Mouse (Mus musculus): ENCODE results near the gene Fsip1. TPM values are rescaled to one million over a fixed set of nuclear protein-coding genes. Genes with fewer than 3 reads are reported as not detected.

The Fsip1 gene
- total RNA-seq, 1 experiment from 2014 or later = 0.94 TPM

DNA sequence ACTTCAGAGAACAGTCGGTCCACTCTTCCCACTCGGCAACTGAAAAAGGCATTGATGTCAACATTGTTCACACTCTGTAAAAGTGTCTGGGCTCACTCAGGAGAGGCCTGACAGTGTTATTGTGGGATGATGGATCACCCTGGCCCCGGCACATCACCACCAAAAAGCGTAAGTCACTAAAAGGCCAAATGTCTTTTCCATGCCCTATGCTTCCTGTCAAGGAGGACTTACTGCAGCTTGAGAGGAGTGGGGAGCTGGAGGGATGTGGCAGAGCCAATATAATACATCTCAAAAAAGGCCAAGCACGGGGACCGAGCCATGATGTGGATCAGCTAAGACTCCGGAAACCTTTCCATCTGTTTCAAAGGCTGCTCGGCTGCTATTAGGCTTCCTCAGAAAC, 2.2 kb downstream of the Fsip1 start:
- no peak for DNase-seq

DNA sequence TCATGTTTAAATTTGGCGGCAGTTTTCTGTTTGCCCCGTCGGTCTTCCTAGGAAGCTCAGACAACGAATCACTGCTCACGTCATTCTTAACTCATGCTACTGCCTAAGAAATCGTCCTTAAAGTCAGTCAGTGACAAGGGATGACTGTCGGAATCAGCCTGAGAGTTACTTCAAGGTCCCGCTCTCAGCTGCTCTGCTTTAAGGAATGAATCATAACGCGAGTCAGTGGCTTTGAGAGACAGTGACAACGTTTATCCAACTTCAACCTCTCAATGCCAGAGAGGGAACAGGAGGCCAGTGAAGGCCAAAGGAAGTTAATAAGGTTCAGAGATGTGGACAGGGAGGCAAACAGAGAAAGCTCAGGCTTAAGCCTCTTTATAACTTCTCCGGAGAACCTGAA, 7.8 kb downstream of the Fsip1 start:
- no peak for DNase-seq

DNA sequence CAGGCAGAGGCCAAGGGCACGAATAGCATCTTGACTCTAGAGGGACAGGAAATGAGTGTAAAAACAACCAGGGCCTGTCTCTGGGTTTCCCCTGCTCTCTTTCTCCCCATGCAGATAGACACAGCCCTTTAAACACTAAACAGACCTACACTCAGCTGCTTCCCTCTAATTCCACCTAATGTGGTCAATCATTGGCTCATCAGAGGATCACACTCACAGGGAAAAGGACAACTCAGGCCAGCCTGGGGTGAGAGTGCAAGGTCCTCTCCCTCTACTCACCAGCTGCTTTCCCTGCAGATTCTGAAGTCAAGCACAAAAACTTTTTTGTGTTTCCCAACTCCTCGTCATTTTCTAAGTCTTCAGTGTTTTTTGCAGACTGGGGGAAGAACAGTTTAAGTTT, 8.8 kb downstream of the Fsip1 start:
- no peak for DNase-seq

DNA sequence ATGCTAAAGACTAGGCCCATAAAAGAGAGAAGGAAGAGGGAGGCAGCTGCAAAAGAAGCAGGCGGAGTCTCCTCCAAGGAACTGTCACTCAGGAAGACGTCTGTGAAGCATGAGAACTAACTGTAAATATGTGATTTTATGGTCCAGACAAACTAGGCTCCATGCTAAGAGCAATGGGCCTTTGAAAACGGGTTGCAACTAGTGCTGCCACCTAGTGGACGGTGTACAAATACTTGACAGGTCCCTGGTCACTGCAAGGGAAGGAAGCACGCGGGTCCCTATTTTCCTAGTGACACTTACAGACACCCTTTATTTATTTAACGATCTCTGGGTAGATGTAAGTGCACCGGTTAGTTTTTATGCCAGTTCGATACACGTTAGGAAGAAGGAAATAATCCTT, 10.9 kb downstream of the Fsip1 start:
- DNase-seq = peak; percentile 70

DNA sequence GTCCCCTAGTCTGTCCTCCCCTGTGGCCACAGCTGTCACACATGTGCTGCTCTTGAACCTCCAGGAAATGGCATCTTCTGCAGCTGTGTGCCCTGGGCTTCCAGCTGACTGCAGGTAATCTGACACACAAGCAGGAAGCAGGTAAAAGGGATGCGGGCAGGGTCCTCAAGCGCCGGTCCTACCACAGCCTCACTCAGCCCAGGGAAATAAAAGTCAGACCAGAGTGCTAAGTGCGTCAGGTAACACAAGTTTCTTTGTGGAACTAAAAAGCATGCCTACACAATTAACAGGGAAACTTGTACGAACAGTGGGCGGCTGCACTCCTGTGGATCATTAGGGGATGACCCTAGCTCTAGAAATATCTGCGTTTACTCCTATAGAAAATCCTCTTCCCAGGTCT, 20.6 kb downstream of the Fsip1 start:
- no peak for DNase-seq

DNA sequence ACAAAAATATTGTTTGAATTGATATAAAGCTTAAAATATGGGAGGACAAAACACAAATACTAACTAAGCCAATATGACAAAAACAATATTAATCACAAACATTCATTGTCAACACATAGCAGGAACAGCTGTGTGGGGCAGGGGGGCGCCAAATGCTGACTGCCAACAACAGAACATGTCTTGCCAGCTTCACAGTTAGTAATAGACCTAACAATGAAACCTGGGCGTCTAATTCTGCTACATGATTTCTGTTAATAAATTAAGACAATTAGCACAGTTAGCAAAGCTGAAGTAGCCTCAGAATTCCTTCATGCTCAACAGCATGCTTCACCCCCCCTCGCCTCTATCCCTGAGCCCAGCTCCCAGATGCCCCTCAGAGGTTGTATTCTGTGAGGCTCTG, 21.2 kb downstream of the Fsip1 start:
- no peak for DNase-seq

DNA sequence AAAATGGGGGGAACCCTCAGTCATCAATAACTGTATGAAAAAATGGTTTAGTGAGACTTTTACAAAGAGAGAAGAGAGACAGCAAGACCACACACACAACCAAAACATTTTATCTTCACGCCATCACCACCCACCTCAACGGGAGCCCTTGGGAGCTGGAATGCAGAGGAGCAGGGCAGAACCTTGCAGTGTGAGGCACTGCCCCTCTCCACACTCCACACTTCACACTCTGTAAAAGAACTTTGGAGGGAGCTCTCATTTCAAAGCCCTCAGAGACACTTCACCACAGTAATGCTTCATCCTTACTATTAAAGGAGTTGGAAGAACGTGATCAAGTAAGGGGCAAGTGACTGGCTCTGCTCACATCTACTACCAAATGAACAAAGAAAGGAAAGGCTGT, 26.2 kb downstream of the Fsip1 start:
- DNase-seq = no peak

DNA sequence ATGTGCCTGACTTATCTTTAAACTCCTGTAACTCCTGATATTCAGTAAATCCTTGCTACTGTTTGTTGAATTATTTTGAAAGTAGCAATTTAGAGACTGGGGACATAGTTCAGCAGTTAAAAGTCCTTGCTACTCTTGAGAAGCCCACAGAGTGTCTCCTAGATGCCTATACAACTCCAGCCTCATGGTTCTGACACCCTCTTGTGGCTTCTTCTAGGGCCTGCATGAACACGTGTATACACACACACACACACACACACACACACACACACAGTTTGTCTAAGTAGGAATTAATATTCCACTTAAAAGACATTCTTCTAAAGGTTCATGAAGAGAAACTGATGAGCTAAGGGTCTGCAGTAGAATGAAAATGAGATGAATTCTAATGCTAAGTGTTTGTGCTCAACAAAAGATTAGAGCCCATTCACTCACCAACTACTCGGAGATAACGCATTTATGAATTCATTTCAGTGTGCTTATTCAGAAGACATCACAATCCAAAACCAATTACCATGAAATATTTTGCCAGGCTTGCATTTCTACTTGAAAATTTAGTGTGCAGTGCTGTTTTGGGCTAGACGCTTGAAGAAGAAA, 28.2 kb downstream of the Fsip1 start:
- no peak for DNase-seq

DNA sequence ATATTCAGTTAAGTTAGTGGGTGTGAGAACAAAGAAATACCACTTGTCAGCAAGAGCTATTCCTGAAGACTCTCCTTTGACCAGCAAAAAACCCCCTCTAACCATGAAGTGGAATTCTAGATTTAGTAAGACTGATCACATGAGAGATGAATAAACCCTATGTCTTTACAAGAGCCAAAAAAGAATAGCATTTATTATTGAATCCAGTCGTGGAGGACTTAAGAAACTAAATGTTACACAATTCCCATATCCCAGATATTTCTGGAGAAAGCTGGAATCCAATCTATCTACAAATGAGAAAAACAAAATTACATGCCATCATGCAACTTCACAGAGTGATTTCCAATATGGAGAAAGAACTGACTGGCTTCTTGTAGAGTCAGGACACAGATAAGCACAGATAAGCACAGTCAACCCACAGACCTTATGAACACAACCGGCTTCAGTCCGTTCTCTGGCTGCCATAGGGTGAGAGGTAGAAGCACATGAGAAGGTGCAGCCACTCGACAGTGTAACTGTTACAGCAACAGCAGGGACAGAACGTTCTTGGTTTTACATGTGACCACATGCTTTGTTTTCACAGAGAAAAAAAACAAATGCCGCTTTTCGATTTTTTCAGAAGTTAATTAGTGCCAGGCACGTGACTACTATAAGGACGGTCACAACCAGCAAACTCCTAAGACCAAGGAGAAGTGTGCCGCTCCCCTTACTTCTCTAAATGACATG, 31.3 kb downstream of the Fsip1 start:
- no peak for DNase-seq

DNA sequence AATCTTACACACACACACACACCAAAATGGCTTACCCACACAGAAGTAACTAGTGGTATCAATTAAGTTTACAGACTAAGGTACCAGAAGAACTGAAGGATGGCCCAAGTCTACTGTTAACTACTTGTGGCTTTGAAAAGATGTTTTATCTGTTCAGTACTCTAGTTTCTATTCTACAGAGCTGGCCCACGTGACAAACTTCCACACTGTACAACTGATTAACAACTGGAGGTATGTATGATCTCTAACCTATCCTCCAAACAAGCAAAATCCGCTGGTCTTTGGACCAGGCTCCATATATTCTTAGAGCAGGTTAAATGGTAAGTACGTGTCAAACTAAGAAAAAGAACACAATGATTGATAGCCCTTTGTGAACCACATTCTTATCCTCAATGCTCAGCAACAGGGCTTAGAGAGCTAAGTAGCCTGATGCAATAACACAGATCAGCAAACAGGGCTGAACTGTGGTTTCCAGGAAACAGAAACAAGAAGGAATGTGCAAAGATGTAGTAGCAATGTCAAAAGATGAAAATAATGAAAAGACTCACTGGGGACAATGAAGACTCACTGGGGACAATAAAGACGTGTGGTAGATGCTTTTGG, 38.7 kb downstream of the Fsip1 start:
- DNase-seq = no peak

DNA sequence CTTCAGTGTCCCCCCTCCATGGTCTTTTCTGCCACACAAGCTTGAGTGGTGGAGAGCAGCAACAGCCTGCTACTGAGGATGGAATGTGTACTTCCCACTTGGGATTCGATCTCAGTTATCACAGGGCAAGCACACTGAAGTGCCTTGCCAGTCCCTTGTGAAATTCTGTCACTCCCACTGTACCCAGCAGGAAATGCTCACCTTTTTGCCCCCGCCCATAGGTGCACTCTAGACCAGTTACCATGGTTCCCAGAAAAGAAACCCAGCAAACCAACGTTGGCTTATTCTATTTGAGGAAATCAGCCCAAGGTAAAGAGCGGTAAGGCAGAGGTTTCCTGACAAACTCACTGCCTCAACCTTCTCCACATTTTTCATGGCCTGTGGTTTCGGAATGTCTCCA, 47.1 kb downstream of the Fsip1 start:
- no peak for DNase-seq

DNA sequence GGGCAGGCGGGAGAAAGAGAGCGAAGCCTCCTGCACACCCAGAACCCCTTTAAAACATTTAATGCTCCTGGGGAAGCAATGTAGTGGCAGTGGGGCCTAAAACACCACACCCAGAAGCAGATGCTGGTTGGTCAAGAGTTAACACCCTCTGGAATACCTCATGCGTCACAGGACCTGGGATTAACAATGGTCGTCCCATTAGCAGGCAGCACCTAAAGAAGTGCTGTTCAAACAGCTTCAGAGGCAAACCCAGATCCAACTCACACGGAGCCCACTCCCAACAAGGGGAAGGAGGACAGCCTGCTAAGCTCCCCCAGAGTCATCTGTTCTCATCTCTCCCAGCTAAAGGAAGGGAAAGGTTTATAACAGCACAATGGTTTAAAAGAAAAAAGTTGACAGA, 48.1 kb downstream of the Fsip1 start:
- DNase-seq = no peak

DNA sequence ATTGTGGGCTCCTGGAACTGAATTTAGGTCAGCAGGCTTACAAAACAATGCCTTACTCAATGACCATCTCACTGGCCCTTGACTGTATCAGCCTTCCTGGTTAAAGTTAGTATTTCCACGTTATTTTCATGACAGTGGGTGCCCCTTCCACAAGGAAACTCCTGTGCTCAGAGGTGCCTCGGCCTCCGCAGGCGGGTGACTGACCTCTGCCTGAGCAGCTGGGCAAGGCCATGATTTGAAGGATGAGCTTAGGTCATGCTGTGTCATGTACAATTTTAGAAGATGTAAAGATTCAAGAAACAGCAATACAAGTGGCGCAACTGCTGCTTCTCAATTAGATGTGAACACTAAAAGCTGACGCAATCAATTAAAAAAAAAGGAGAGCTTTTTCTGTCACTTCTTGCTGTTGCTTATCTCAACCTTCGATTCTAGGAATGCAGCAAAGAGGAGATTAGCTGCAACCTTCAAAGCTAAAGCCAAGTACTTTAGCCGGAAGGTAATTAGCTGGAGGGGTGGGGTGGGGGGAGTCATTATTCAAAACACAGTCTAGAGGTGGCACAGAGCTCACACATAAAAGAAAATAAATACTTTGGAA, 50.7 kb downstream of the Fsip1 start:
- no peak for DNase-seq

DNA sequence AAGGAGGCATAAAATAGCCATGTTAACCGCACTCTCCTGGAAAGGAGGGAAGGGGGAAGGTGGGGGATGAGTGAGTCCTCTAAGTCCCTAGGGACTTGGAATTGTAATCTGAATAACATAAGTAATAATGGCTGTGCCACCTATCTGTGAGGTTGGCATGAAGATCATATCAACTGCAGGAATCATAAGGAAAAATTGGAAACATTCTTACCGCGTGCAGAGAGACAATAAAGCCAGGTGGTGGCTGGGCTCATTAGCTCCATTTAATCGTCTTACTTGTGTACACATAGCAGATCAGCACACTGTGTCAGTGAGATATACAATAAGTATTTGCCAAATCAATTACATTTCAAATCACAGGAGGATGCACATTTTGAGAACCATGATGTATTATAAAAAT, 52.1 kb downstream of the Fsip1 start:
- DNase-seq = no peak

DNA sequence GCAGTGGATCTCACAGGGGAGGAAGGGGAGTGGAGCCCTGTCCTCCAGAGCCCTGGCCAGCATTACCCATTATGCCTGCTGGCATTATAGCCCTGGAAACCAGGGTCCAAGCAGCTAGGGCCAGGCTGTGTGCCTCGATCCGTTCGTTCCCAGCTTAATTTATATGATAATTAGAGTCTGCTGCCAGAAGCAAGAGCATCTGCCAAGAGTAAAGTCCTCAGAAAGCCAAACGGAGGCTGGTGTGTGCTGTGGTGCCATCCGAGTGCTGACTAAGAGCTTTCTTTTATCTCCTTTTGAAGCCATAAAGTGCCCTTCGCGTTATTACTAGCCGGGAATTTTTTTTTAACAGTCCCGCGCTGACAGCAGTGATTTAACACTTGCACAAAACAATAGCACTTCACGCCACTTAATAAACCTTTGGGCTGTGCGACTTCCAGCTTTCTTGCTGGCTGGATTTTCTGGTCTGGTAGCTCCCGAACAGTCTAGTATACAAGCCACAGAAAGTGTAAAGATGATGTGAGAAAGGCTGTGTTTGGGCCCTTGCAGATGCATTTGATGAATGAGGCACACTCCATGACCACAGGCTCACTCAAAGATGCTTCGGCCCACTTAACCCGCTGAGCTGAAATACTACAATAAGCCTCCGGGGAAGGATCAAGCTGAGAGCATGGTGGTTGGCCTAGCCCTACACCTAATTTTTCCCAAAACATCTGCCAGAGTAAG, 52.9 kb downstream of the Fsip1 start:
- no peak for DNase-seq

DNA sequence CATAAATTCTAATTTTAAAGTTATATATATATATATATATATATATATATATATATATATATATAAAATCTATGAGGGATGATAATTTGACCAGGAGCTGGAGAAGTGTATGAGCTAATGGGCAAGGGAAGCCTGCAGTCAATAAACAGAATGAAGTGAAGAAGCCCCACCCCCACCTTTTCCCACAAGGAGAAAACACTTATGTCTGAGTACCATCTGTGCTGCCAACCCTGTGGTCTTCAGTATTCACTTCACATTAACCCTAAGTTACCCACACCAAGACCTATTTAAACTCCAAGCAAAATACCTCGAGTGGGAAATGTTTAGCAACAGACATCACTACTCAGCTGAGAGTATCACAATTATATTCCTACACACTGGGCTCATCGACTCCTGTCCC, 53.8 kb downstream of the Fsip1 start:
- no peak for DNase-seq

DNA sequence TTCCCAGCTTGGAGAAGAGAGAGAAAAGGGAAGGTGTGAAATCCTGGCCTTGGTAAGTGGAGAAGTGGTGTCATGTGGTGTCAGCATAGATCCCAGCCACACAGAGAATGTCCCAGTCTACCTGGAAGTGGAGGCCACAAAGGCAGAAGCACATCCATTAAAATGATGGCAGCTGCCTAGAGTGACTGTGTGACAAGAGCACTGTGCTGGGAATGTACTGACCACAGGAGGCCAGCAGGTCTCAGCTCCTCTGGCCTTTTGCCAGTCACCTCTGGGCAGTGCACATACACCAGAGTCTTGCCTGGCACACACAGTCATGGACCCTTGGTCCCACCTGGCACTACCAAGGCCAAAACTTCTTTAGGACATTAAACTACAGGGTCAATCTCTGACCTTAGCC, 54.8 kb downstream of the Fsip1 start:
- DNase-seq = no peak

DNA sequence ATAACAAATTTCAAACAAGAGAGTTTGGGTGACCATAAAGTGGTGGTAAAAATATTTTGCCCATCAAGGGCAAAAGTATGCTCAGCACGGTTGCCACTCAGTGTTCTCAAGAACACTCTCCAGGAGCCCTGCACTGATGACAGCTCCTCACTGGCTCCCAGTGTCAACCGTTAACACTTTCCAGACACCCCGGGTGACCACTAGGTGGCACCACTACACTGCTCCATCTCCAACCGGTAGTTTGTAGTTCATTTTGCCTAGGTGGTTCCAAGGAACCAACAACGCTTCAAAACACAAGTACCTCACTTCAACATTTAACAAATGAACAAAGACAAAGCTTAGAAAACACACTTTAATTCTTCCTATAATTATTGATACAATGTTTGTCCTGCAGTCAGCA, 56.9 kb downstream of the Fsip1 start:
- DNase-seq = peak; percentile 73

DNA sequence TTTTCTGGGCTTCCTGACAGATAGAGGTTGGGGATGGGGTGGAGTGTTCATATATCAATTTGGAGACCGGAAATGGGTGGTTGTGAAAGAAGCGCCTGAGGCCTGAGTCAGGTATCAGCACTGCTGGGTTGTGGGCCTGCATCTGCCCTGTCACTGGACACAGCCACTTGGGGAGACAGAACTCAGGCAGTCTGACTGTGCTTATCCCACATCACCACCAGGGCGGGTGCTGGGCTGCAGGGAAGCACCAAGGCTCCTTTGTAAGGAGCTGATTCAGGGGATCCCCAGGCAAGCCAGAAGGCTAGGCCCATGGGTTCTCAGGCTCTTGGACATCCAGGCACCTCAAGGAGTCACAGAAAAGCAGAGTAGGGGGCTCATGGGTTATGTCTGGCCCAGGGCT, 59.8 kb downstream of the Fsip1 start:
- no peak for DNase-seq

DNA sequence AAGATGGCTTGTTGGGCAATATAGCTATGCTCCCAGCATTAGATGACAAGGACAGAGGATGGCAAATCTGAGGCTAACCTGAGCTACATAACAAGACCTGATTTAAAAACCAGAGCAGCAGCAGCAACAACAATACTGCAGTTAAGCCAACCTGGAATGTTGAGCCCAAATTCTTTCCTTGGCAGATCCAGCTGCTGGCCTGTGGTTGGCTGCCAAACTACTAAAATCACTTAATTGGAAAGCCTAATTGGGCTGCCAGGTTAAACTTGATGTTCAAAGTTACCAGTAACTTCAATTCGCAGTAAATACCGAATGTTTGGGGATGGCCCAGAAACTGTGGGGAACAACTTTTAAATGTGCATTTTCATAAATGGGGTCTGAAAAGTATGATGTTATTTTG, 74.6 kb downstream of the Fsip1 start:
- DNase-seq = no peak

DNA sequence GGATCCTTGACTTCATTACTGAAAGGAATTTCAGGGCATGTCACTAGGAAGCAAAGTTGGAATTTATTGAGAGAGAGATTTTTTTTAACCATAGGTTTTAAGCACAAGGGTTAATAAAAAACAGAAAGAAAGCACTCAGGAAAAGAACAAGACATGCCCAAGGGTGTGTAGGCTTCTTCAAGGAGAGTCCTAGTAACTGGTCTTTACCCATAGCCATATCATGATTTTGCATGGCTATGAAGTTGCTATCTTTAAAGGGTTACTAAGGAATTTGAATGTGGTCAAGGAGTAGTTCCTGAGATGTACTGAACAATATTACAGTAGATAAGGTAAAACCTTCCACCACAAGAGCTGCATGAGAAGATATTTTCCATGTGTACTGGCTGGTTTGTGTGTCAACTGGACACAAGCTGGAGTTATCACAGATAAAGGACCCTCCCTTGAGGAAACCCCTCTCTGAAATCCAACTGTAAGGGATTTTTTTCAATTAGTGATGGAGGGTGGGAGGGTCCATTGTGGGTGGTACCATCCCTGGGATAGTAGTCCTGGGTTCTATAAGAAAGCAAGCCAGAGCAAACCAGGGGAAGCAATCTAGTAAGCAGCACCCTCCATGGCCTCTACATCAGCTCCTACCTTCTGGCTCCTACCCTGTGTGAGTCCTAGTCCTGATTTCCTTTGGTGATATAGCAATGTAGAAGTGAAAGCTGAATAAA, 76.7 kb downstream of the Fsip1 start:
- no peak for DNase-seq

DNA sequence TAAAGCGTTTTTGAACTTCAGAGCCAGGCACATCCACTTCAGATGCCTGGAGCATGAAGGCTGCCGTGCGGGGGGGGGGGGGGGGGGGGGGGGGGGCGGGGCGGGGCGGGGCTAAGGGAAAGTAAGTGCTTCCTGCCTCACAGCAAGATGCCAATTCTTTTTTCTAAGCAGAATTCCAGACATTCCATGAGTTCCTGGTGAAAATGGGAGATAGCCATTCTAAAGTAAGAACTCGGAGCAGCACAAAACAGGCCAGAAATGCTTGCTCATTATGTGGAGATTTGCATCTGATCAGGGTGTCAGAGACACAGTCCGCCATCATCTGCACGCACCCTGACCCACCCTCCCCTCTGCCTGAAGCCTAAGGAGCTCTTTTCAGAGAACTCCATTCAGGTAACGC, 77.3 kb downstream of the Fsip1 start:
- no peak for DNase-seq

All from adrenal gland, postnatal 25 days (tissue).